Mouse (Mus musculus) adrenal gland, adult 2 months (tissue): Measurements from ENCODE around the gene Ptprk. TPM values are rescaled to one million over a fixed set of nuclear protein-coding genes. Genes with fewer than 3 reads are reported as not detected.

Experiments
- DNase-seq: peaks from one replicate; pipeline ENCODE4 v3.0.0; 2021
- polyA plus RNA-seq: library from polyadenylated mRNA; depleted of rRNA; stranded (reverse); fragments of >200 nt; gene quantifications from 2 replicates; pipeline ENCODE4 v1.2.3, GENCODE M21; 2012
- total RNA-seq, 2 experiments: library from RNA; stranded (reverse); gene quantifications; 2 replicates each; pipeline ENCODE4 v1.2.3; 2021

The Ptprk gene
- total and polyA plus RNA-seq, 3 experiments: 4.4 to 21.4 (median 10.4) TPM

GRCm38 (mm10) chr10:28185326-28185725 is 110.7 kb downstream of the Ptprk start:
- DNase-seq: no peak

DNA sequence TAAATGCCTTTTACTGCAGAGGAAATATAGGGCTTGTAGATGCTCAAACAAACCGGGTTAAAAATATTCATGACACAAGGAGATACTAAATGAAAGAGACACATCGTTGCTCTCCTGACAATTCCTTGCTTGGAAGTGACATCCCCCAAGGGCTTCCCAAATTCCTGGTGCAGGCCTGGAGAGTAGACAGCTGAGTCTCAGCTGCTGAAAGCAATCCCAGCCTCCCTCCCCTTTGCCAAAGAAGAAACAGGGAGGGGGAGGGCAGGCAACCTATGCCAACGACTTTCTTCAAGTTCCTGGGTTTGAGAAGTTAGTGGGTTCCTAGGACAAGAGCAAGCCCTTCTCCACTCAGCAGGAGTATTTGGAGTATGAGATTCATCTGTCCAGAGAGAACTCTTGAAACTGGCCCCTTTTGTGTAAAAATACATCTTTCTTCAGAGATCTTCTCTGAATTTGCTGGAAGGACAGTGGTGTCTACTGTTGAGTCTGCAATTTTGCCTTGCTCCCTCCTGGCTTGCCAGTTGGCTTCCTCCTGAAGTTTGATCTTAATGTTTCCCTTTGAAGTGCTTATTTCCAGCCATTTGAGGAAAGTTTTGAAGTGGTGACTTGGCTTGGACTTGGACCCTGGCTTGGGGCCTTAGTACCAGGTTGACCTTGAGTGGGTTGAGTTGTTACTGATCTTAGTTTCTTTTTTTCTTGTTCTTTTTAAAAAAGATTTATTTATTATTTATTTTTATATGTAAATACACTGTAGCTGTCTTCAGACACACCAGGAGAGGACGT is 111.6 kb downstream of the Ptprk start:
- no peak for DNase-seq

DNA sequence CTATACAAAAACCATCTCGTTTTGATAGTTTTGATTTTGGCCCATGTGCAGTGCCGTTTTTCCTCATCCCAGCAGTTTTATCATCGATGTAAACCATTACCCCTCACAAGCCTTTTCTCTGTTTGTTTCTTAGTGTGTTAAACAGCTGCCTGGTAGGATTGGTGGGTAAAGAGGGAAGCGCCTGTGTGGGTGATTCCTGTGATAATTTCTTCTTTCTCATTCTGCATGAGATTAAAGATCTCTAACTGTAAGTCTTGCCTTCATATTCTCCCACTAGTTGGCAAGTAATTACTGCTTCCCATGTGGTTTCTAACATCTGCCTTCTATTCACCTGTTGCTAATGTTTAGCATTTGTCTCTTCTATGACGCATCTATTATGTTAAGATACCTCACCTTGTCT is 116.8 kb downstream of the Ptprk start:
- no peak for DNase-seq

GRCm38 (mm10) chr10:28193630-28194029 is 119.0 kb downstream of the Ptprk start:
- DNase-seq: no peak

DNA sequence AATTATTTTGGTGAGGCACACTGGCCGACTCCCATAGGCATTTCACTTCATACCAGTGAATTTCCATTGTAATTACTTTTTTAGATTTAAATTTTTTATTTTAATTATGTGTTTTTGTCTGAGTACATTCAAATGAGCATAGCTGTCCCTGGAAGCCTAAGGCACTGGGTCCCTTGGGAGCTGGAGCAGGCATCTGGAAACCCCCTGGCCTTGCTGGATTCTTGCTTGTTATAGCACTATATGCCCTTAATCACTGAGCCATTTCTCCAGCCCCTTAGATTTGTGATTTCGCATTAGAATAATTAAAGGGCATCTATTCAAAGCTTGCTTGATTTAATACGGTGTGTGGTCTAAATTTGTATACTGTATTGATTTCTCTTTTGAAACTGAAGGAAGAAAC is 126.0 kb downstream of the Ptprk start:
- DNase-seq: no peak

DNA sequence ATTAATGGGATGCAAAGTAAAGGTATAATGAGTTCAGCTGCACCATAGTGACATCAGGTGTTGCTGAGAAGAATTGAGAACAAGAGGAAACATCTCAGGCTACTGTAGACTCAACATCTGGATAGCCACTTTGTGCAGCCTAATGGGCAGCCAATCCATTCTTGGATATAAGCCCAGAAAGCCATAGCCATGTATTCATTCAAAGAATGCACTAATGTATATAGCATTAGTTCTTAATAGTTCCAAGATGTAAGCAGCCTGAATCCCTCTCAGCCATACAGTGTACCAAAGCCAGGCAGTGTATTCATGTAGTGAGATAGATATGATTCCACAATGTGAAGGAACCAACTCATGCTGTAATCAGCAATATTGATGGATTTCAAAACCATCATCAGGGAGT is 134.8 kb downstream of the Ptprk start:
- no peak for DNase-seq

DNA sequence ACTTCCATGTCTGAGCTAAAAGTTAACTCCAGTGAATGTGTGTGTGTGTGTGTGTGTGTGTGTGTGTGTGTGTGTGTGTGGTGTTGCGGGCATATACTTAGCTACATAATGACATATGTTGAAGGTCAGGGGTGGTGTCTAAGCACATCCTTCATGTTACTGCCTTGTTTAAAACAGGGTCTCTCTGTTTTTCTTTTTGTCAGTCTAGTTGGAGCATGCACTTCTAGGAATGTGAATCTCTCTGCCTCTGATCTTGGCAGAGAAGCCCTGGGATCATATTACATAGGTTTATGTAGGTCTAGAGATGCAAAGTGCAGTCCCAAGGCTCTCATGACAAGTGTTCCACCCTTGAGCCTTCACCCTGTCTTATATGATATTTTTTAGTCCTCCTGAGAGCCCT is 137.5 kb downstream of the Ptprk start:
- DNase-seq: no peak

- no peak for DNase-seq
Observed at GRCm38 (mm10) chr10:28215153-28215552, 140.5 kb downstream of the Ptprk start.

DNA sequence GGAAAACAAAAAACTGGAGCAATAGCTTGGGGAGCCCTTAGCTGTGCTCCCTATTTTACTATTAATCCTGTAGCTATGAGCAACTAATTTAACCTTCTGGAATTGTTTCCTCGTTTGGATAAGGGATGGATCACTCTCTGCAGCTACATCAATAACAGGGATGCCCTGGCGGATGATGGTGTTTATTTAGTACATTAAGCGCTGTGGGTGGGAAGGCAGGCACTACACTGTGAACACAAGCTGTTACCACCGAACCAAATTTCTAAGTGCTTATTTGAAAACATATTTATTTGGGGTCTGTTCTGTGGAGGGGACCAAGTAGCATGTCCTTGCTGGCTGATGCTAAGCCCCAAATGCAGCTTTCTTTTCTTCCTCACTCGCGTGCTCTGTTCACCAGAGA is 149.0 kb downstream of the Ptprk start:
- no peak for DNase-seq

GRCm38 (mm10) chr10:28224376-28224775 is 149.8 kb downstream of the Ptprk start:
- no peak for DNase-seq

- DNase-seq: no peak
Observed at GRCm38 (mm10) chr10:28225536-28226075, 151.0 kb downstream of the Ptprk start.

GRCm38 (mm10) chr10:28227732-28228131 is 153.1 kb downstream of the Ptprk start:
- DNase-seq: no peak

DNA sequence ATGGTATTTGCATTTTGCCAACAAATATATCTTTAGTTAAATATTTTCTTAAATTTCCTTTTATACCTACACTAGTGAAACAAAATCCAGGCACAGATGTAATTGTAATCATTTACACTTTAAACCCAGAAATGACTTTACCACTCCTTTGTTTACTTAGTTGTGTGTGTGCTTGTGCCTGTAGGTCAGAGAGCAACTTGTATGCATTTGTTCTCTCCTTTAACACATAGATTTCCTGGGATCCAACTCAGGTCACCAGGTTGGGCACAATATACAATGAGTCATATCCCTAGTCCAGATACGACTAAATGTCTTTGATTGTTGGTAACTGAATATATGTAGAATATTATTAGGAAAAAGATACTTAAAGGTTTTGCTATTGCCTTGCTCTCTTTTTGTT is 153.6 kb downstream of the Ptprk start:
- no peak for DNase-seq

DNA sequence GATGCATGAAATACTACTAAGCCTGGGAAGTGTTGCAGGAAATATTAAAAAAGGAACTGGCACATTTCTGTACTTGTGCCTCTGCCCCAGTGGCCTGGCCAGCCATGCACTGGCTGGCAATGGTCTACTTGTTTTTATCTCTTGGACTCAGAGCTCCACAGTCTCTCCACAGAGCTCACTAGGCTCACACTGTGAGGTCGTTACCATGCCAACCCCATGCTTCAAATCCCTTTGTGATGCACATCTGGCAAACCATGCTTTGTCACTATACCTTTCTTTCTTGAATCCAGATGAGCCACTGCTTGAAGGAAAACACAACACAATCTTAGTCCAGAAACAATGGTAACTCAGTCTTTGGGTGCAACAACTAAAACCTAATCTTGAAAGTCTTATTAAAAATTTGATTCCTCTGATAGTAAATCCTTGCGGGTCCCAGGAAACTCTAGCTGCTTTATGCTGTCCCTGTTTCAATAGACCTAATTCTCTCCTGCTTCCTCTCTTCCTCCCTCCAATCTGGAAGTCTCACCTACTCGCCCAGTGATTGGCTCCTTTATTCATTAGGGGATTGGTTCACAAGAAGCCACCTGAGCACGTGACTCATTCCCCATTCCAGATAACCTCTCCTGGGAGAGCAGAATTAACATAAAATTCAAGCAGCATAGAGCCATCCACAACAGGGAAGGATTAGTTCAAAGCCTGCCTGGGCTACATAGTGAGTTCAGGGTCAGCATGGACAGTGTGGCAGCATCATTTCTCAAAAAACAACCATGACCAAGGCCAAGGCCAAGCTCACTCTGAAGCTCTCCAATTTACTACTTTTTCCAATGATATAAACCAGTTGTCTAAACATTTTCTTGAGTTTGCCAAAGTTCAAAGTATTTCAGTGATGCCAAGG is 157.9 kb downstream of the Ptprk start:
- DNase-seq: no peak

DNA sequence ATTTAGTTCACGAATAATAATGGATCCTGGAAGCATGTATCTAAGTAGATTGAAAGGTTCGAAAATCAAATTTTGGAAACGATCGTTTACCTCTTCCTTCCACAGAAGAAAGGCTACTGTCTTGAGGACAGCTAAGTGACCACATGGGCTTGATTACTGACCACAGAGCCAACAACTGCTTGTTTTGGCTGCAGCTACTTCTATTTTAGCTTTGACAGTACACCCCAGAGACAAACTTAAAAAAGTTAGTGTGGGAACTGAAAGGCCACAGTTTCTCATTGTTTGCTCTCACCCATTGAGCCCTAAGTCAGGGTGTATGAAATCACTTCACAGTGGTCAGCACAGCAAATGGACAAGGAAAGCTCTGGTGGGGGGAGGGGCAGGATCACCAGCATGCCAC is 174.4 kb downstream of the Ptprk start:
- DNase-seq: no peak

GRCm38 (mm10) chr10:28251385-28251784 is 176.8 kb downstream of the Ptprk start:
- DNase-seq: no peak

- DNase-seq: no peak
Observed at GRCm38 (mm10) chr10:28260651-28261050, 186.0 kb downstream of the Ptprk start.

GRCm38 (mm10) chr10:28262159-28262558 is 187.5 kb downstream of the Ptprk start:
- DNase-seq: no peak

- no peak for DNase-seq
Observed at GRCm38 (mm10) chr10:28263546-28263945, 188.9 kb downstream of the Ptprk start.

- DNase-seq: no peak
Observed at GRCm38 (mm10) chr10:28270273-28270672, 195.7 kb downstream of the Ptprk start.

GRCm38 (mm10) chr10:28271729-28272606 is 197.3 kb downstream of the Ptprk start:
- DNase-seq: no peak

- no peak for DNase-seq
Observed at GRCm38 (mm10) chr10:28278757-28279156, 204.1 kb downstream of the Ptprk start.
